Mouse (Mus musculus): ENCODE results near the gene Clmp.

Gene Clmp

GRCm38 (mm10) chr9:40800675-40801612, 115.2 kb downstream of the Clmp start, which contains the start of gene Hspa8:
Hspa8 (plus strand) TSS chr9:40800984.
- in situ Hi-C loops (cut with MboI), result loop anchor here (5.0 to 25.0 kb wide), 2 partner anchors 44 to 386 kb away; no protein-coding TSS in a partner anchor

- in situ Hi-C loops (cut with MboI), result loop anchor here (5.0 to 25.0 kb wide), 2 partner anchors 45 to 385 kb away; no protein-coding TSS in a partner anchor
These were observed 116.1 kb downstream of the Clmp start for GRCm38 (mm10) chr9:40801614-40802532.

GRCm38 (mm10) chr9:40802533-40802875, 116.7 kb downstream of the Clmp start:
- in situ Hi-C loops (cut with MboI), result loop anchor here (5.0 to 25.0 kb wide), 2 partner anchors 45 to 385 kb away; no protein-coding TSS in a partner anchor

GRCm38 (mm10) chr9:40804576-40804975, 118.8 kb downstream of the Clmp start:
- in situ Hi-C loops (cut with MboI), result loop anchor here (5.0 to 25.0 kb wide), 2 partner anchors 47 to 383 kb away; no protein-coding TSS in a partner anchor

- in situ Hi-C loops (cut with MboI), result loop anchor here (25.0 kb wide), 1 partner anchor 382 kb away; no protein-coding TSS in a partner anchor
These were observed 119.5 kb downstream of the Clmp start for GRCm38 (mm10) chr9:40805263-40805662.

GRCm38 (mm10) chr9:40806440-40807288, 120.9 kb downstream of the Clmp start:
- in situ Hi-C loops (cut with MboI), result loop anchor here (25.0 kb wide), 1 partner anchor 381 kb away; no protein-coding TSS in a partner anchor

GRCm38 (mm10) chr9:40807289-40807920, 121.6 kb downstream of the Clmp start:
- in situ Hi-C loops (cut with MboI), result loop anchor here (25.0 kb wide), 1 partner anchor 380 kb away; no protein-coding TSS in a partner anchor

GRCm38 (mm10) chr9:40808061-40808906, 122.5 kb downstream of the Clmp start:
- in situ Hi-C loops (cut with MboI), result loop anchor here (25.0 kb wide), 1 partner anchor 379 kb away; no protein-coding TSS in a partner anchor

GRCm38 (mm10) chr9:40808907-40809280, 123.1 kb downstream of the Clmp start:
- in situ Hi-C loops (cut with MboI), result loop anchor here (25.0 kb wide), 1 partner anchor 378 kb away; no protein-coding TSS in a partner anchor

GRCm38 (mm10) chr9:40811860-40812259, 126.1 kb downstream of the Clmp start:
- in situ Hi-C loops (cut with MboI), result loop anchor here (25.0 kb wide), 1 partner anchor 375 kb away; no protein-coding TSS in a partner anchor

GRCm38 (mm10) chr9:40814060-40814459, 128.3 kb downstream of the Clmp start:
- in situ Hi-C loops (cut with MboI), result loop anchor here (25.0 kb wide), 1 partner anchor 373 kb away; no protein-coding TSS in a partner anchor

- in situ Hi-C loops (cut with MboI), result loop anchor here (25.0 kb wide), 1 partner anchor 370 kb away; no protein-coding TSS in a partner anchor
These were observed 131.7 kb downstream of the Clmp start for GRCm38 (mm10) chr9:40817325-40818028.

GRCm38 (mm10) chr9:40825601-40826000, 139.8 kb downstream of the Clmp start:
- in situ Hi-C loops (cut with MboI), result no loop called here

- in situ Hi-C loops (cut with MboI), result no loop called here
These were observed 141.6 kb downstream of the Clmp start for GRCm38 (mm10) chr9:40827366-40827765.

GRCm38 (mm10) chr9:40834569-40834968, 148.8 kb downstream of the Clmp start:
- in situ Hi-C loops (cut with MboI), result no loop called here
